Mouse (Mus musculus): ENCODE data around the gene Gm28308. TPM values are rescaled to one million over a fixed set of nuclear protein-coding genes. Genes with fewer than 3 reads are reported as not detected.

Gene Gm28308
- polyA plus RNA-seq, 1 experiment from 2014 or later: 1.2 TPM

- no peak for DNase-seq (ENCODE audit: low spot score)
- Histone ChIP-seq H3K4me3 (peak overlapping the region; percentile 41), H3K9me3 (replicated peaks) (no peaks in the 10 kb centered on the region), H3K36me3 (peaks cover 19% of the 10 kb centered on the region), H3K27ac (peak overlapping the region; percentile 86), H3K4me1 (peaks cover 96% of the 10 kb centered on the region), H3K27me3 (ENCODE audit: low read depth, poor library complexity, severe bottlenecking) (peaks cover 65% of the 10 kb centered on the region)
- 28% methylated on average over 1 of the region's 1 CpGs for WGBS
Measured at GRCm38 (mm10) chr6:52167176-52167575, 46.0 kb downstream of the Gm28308 start.

- Histone ChIP-seq H3K4me3 (peak overlapping the region; percentile 41; the same call in 1 of the 2 replicates), H3K36me3 (peaks cover 15% of the 10 kb centered on the region), H3K9me3 (replicated peaks) (no peaks in the 10 kb centered on the region), H3K27me3 (ENCODE audit: low read depth, poor library complexity, severe bottlenecking) (peaks cover 58% of the 10 kb centered on the region), H3K4me1 (peaks cover 95% of the 10 kb centered on the region), H3K27ac (peak overlapping the region; percentile 90)
- DNase-seq (ENCODE audit: low spot score): peak; percentile 48
- WGBS: 2% methylated on average over 4 of the region's 4 CpGs
Measured at GRCm38 (mm10) chr6:52166431-52167077, 46.6 kb downstream of the Gm28308 start.

GRCm38 (mm10) chr6:52165441-52166370 is 47.4 kb downstream of the Gm28308 start:
- Histone ChIP-seq H3K4me3 (peak overlapping the region; percentile 58), H3K36me3 (peaks cover 13% of the 10 kb centered on the region), H3K4me1 (peaks cover 95% of the 10 kb centered on the region), H3K27me3 (ENCODE audit: low read depth, poor library complexity, severe bottlenecking) (peaks cover 50% of the 10 kb centered on the region), H3K27ac (peak overlapping the region; percentile 90), H3K9me3 (replicated peaks) (no peaks in the 10 kb centered on the region)
- under 1% methylated on average over 28 of the region's 28 CpGs for WGBS
- DNase-seq (ENCODE audit: low spot score): peak; percentile 72

- peaks cover 4% of the 10 kb centered on the region for H3K36me3 ChIP-seq
- WGBS: under 1% methylated on average over 25 of the region's 25 CpGs
- peak; percentile 77 for DNase-seq (ENCODE audit: low spot score)
Measured at GRCm38 (mm10) chr6:52164626-52165440, 48.3 kb downstream of the Gm28308 start, which contains the start of gene Hoxa2. Gene Hoxa2, minus strand, starts transcription at chr6:52164831.

GRCm38 (mm10) chr6:52164051-52164625 is 49.0 kb downstream of the Gm28308 start:
- H3K4me3 ChIP-seq: peak overlapping the region; percentile 58
- H3K9me3 ChIP-seq (replicated peaks): no peaks in the 10 kb centered on the region
- peaks cover 96% of the 10 kb centered on the region for H3K4me1 ChIP-seq
- peaks cover 49% of the 10 kb centered on the region for H3K27me3 ChIP-seq (ENCODE audit: low read depth, poor library complexity, severe bottlenecking)
- whole genome bisulfite sequencing: under 1% methylated on average over 39 of the region's 39 CpGs
- peak; percentile 79 for DNase-seq (ENCODE audit: low spot score)
- H3K27ac ChIP-seq: peak overlapping the region; percentile 90
- H3K36me3 ChIP-seq: 0 out of 2 replicates have a peak, but pooled peaks cover 2% of the 10 kb centered on the region

More at GRCm38 (mm10) chr6:52164626-52165440, 48.3 kb downstream of the Gm28308 start, which contains the start of gene Hoxa2:
- H3K27ac ChIP-seq: peak within 1 kb of the TSS; percentile 90
- peaks cover 46% of the 10 kb centered on the region for H3K27me3 ChIP-seq (ENCODE audit: low read depth, poor library complexity, severe bottlenecking)
- H3K9me3 ChIP-seq (replicated peaks): no peaks in the 10 kb centered on the region
- peaks cover 95% of the 10 kb centered on the region for H3K4me1 ChIP-seq
- peak within 1 kb of the TSS; percentile 58 for H3K4me3 ChIP-seq

GRCm38 (mm10) chr6:52163366-52164031 is 49.6 kb downstream of the Gm28308 start:
- H3K9me3 ChIP-seq (replicated peaks): no peaks in the 10 kb centered on the region
- H3K4me3 ChIP-seq: peak overlapping the region; percentile 58
- peaks cover 48% of the 10 kb centered on the region for H3K27me3 ChIP-seq (ENCODE audit: low read depth, poor library complexity, severe bottlenecking)
- H3K36me3 ChIP-seq: no peaks in the 10 kb centered on the region
- WGBS: 2% methylated on average over 17 of the region's 17 CpGs
- peak; percentile 73 for DNase-seq (ENCODE audit: low spot score)
- peak overlapping the region; percentile 90 for H3K27ac ChIP-seq
- peaks cover 97% of the 10 kb centered on the region for H3K4me1 ChIP-seq

- Histone ChIP-seq H3K27me3 (ENCODE audit: low read depth, poor library complexity, severe bottlenecking) (peaks cover 44% of the 10 kb centered on the region), H3K9me3 (replicated peaks) (no peaks in the 10 kb centered on the region), H3K4me3 (peak overlapping the region; percentile 58), H3K36me3 (no peaks in the 10 kb centered on the region), H3K4me1 (peaks cover 96% of the 10 kb centered on the region), H3K27ac (peak overlapping the region; percentile 90)
- DNase-seq (ENCODE audit: low spot score): peak; percentile 58
- 6% methylated on average over 14 of the region's 14 CpGs for WGBS
Measured at GRCm38 (mm10) chr6:52162611-52163365, 50.4 kb downstream of the Gm28308 start.

- Histone ChIP-seq H3K27me3 (ENCODE audit: low read depth, poor library complexity, severe bottlenecking) (peaks cover 44% of the 10 kb centered on the region), H3K36me3 (no peaks in the 10 kb centered on the region), H3K4me1 (peaks cover 96% of the 10 kb centered on the region), H3K4me3 (0 out of 2 replicates have a peak overlapping the region, but pooled peaks have one; percentile 88), H3K9me3 (replicated peaks) (no peaks in the 10 kb centered on the region), H3K27ac (no peak overlapping the region)
- DNase-seq (ENCODE audit: low spot score): no peak
- WGBS: 14% methylated on average over 1 of the region's 1 CpGs
Measured at GRCm38 (mm10) chr6:52162093-52162380, 51.1 kb downstream of the Gm28308 start.

GRCm38 (mm10) chr6:52161336-52162092 is 51.6 kb downstream of the Gm28308 start:
- Histone ChIP-seq H3K9me3 (replicated peaks) (no peaks in the 10 kb centered on the region), H3K27ac (0 out of 2 replicates have a peak overlapping the region, but pooled peaks have one; percentile 75), H3K4me1 (peaks cover 96% of the 10 kb centered on the region), H3K27me3 (ENCODE audit: low read depth, poor library complexity, severe bottlenecking) (peaks cover 44% of the 10 kb centered on the region), H3K36me3 (no peaks in the 10 kb centered on the region), H3K4me3 (peak overlapping the region; percentile 88)
- peak; percentile 70 for DNase-seq (ENCODE audit: low spot score)
- WGBS: 5% methylated on average over 8 of the region's 8 CpGs

GRCm38 (mm10) chr6:52160511-52161335 is 52.4 kb downstream of the Gm28308 start:
- Histone ChIP-seq H3K27ac (peak overlapping the region; percentile 75), H3K36me3 (no peaks in the 10 kb centered on the region), H3K27me3 (ENCODE audit: low read depth, poor library complexity, severe bottlenecking) (peaks cover 45% of the 10 kb centered on the region), H3K9me3 (replicated peaks) (no peaks in the 10 kb centered on the region), H3K4me1 (peaks cover 91% of the 10 kb centered on the region), H3K4me3 (peak overlapping the region; percentile 88)
- peak; percentile 72 for DNase-seq (ENCODE audit: low spot score)
- WGBS: under 1% methylated on average over 30 of the region's 30 CpGs

Measured in limb, embryonic 10.5 days (tissue).